Mouse (Mus musculus): ENCODE results near the gene Nudt21. TPM values are rescaled to one million over a fixed set of nuclear protein-coding genes. Genes with fewer than 3 reads are reported as not detected.

Nudt21 gene
- polyA plus RNA-seq, 1 experiment, result 112 TPM

GRCm38 (mm10) chr8:93972211-93972610 is 64.6 kb downstream of the Nudt21 start:
- Histone ChIP-seq H3K36me3 (ENCODE audit: control insufficient read depth, insufficient read depth) (peaks cover 55% of the 10 kb centered on the region), H3K79me3 (ENCODE audit: low read depth) (no peaks in the 10 kb centered on the region), H3K79me2 (ENCODE audit: control insufficient read depth, insufficient read depth) (no peaks in the 10 kb centered on the region), H3ac (ENCODE audit: control insufficient read depth, insufficient read length, low read depth) (no peak overlapping the region), H3K4me3 (ENCODE audit: insufficient read depth, poor library complexity, severe bottlenecking) (no peak overlapping the region), H3K27me3 (ENCODE audit: control insufficient read depth, insufficient read depth, insufficient read length) (no peaks in the 10 kb centered on the region)
- no peak for TF ChIP-seq FOSL1 (IDR thresholded peaks at IDR 0.05; ENCODE audit: insufficient read depth, low read length, poor library complexity, severe bottlenecking)
- TF ChIP-seq MAX (IDR thresholded peaks at IDR 0.05), result no peak

GRCm38 (mm10) chr8:93971451-93971850 is 65.4 kb downstream of the Nudt21 start:
- TF ChIP-seq USF1 (IDR thresholded peaks at IDR 0.05; ENCODE audit: low read depth) (no peak), CEBPB (IDR thresholded peaks at IDR 0.05; ENCODE audit: low read depth) (no peak), FOSL1 (IDR thresholded peaks at IDR 0.05; ENCODE audit: insufficient read depth, low read length, poor library complexity, severe bottlenecking) (no peak), CTCF (IDR thresholded peaks at IDR 0.05; ENCODE audit: control insufficient read depth, insufficient read depth, insufficient read length) (no peak), MAX (IDR thresholded peaks at IDR 0.05) (no peak)
- peaks cover 48% of the 10 kb centered on the region for H3K36me3 ChIP-seq (ENCODE audit: control insufficient read depth, insufficient read depth)
- H3ac ChIP-seq (ENCODE audit: control insufficient read depth, insufficient read length, low read depth), result no peak overlapping the region
- H3K79me3 ChIP-seq (ENCODE audit: low read depth), result no peaks in the 10 kb centered on the region
- no peaks in the 10 kb centered on the region for H3K27me3 ChIP-seq (ENCODE audit: control insufficient read depth, insufficient read depth, insufficient read length)
- no peaks in the 10 kb centered on the region for H3K79me2 ChIP-seq (ENCODE audit: control insufficient read depth, insufficient read depth)
- no peak overlapping the region for H3K4me3 ChIP-seq (ENCODE audit: insufficient read depth, poor library complexity, severe bottlenecking)

GRCm38 (mm10) chr8:93969626-93970340 is 67.0 kb downstream of the Nudt21 start:
- H3K79me3 ChIP-seq (ENCODE audit: low read depth), result no peaks in the 10 kb centered on the region
- TF ChIP-seq MYOD1 (IDR thresholded peaks at IDR 0.05; ENCODE audit: control insufficient read depth, insufficient read length, low read depth) (no peak), MAX (IDR thresholded peaks at IDR 0.05) (no peak), CTCF (IDR thresholded peaks at IDR 0.05; ENCODE audit: control insufficient read depth, insufficient read depth, insufficient read length) (no peak), CEBPB (IDR thresholded peaks at IDR 0.05; ENCODE audit: low read depth) (no peak), MYOG (IDR thresholded peaks at IDR 0.05; ENCODE audit: control insufficient read depth, extremely low read depth, insufficient read length) (no peak), FOSL1 (IDR thresholded peaks at IDR 0.05; ENCODE audit: insufficient read depth, low read length, poor library complexity, severe bottlenecking) (no peak), USF1 (IDR thresholded peaks at IDR 0.05; ENCODE audit: low read depth) (no peak)

GRCm38 (mm10) chr8:93968293-93968692 is 68.5 kb downstream of the Nudt21 start:
- H3K27me3 ChIP-seq (ENCODE audit: control insufficient read depth, insufficient read depth, insufficient read length), result no peaks in the 10 kb centered on the region

More at GRCm38 (mm10) chr8:93969626-93970340, 67.0 kb downstream of the Nudt21 start:
- H3K4me3 ChIP-seq (ENCODE audit: insufficient read depth, poor library complexity, severe bottlenecking), result no peak overlapping the region
- H3ac ChIP-seq (ENCODE audit: control insufficient read depth, insufficient read length, low read depth), result no peak overlapping the region
- H3K36me3 ChIP-seq (ENCODE audit: control insufficient read depth, insufficient read depth), result peaks cover 32% of the 10 kb centered on the region
- H3K27me3 ChIP-seq (ENCODE audit: control insufficient read depth, insufficient read depth, insufficient read length), result no peaks in the 10 kb centered on the region
- H3K79me2 ChIP-seq (ENCODE audit: control insufficient read depth, insufficient read depth), result no peaks in the 10 kb centered on the region

More at GRCm38 (mm10) chr8:93968293-93968692, 68.5 kb downstream of the Nudt21 start:
- Histone ChIP-seq H3K79me2 (ENCODE audit: control insufficient read depth, insufficient read depth) (no peaks in the 10 kb centered on the region), H3K4me3 (ENCODE audit: insufficient read depth, poor library complexity, severe bottlenecking) (no peak overlapping the region), H3K36me3 (ENCODE audit: control insufficient read depth, insufficient read depth) (peaks cover 22% of the 10 kb centered on the region), H3K79me3 (ENCODE audit: low read depth) (no peaks in the 10 kb centered on the region), H3ac (ENCODE audit: control insufficient read depth, insufficient read length, low read depth) (no peak overlapping the region)
- no peak for TF ChIP-seq MAX (IDR thresholded peaks at IDR 0.05)
- TF ChIP-seq CTCF (IDR thresholded peaks at IDR 0.05; ENCODE audit: control insufficient read depth, insufficient read depth, insufficient read length), result no peak
- TF ChIP-seq MYOG (IDR thresholded peaks at IDR 0.05; ENCODE audit: control insufficient read depth, extremely low read depth, insufficient read length), result no peak
- TF ChIP-seq MYOD1 (IDR thresholded peaks at IDR 0.05; ENCODE audit: control insufficient read depth, insufficient read length, low read depth), result no peak
- TF ChIP-seq CEBPB (IDR thresholded peaks at IDR 0.05; ENCODE audit: low read depth), result no peak
- TF ChIP-seq USF1 (IDR thresholded peaks at IDR 0.05; ENCODE audit: low read depth), result no peak
- no peak for TF ChIP-seq FOSL1 (IDR thresholded peaks at IDR 0.05; ENCODE audit: insufficient read depth, low read length, poor library complexity, severe bottlenecking)

Other genes starting within 250 kb of the Nudt21 start
- 20.5 TPM for gene Gnao1, start 227.1 kb downstream of the Nudt21 start, polyA plus RNA-seq (2012; fragmentation: generic; extraction: Trizol)
- 71.0 TPM for gene Amfr, start 24.2 kb downstream of the Nudt21 start, polyA plus RNA-seq (2012; fragmentation: generic; extraction: Trizol)
- 9.7 TPM for gene Ogfod1, start 167 bp upstream of the Nudt21 start, polyA plus RNA-seq (2012; fragmentation: generic; extraction: Trizol)
- gene Bbs2, start 61.9 kb upstream of the Nudt21 start, polyA plus RNA-seq (2012; fragmentation: generic; extraction: Trizol), result 5.9 TPM
- 0.26 TPM for gene Mt4, start 100.2 kb upstream of the Nudt21 start, polyA plus RNA-seq (2012; fragmentation: generic; extraction: Trizol)
- not detected for gene Mt3, start 115.6 kb upstream of the Nudt21 start, polyA plus RNA-seq (2012; fragmentation: generic; extraction: Trizol)
- gene Mt2, start 135.6 kb upstream of the Nudt21 start, polyA plus RNA-seq (2012; fragmentation: generic; extraction: Trizol), result 338 TPM
- 963 TPM for gene Mt1, start 142.1 kb upstream of the Nudt21 start, polyA plus RNA-seq (2012; fragmentation: generic; extraction: Trizol)
- 58.7 TPM for gene Nup93, start 177.5 kb upstream of the Nudt21 start, polyA plus RNA-seq (2012; fragmentation: generic; extraction: Trizol)